8 mouse cellular contexts compared by ENCODE assay signal in genomic region chr19:6067011-6067723, GRCm38 (mm10). TPM values are rescaled to one million over a fixed set of nuclear protein-coding genes. Genes with fewer than 3 reads are reported as not detected.
DNase-seq lines count a peak whose midpoint lies in the region; ATAC-seq lines count a peak whose summit lies in the region.

No protein-coding gene starts in this region.

- no peaks in the 10 kb centered on the region for H3K27me3 ChIP-seq in hindbrain, embryonic 14.5 days (ENCODE audit: control insufficient read depth, insufficient read depth, low read length)

- H3K9ac ChIP-seq in hindbrain, embryonic 14.5 days = peak overlapping the region; percentile 83

- H3K36me3 ChIP-seq in hindbrain, embryonic 14.5 days (replicated peaks; ENCODE audit: control insufficient read depth, insufficient read depth) = peaks cover 34% of the 10 kb centered on the region

- H3K4me2 ChIP-seq in hindbrain, embryonic 14.5 days (replicated peaks) = peak overlapping the region; percentile 95

- DNase-seq in WW6 (ENCODE audit: low read depth, low spot score) = peak; percentile 84
- DNase-seq in cerebellum, adult 9-11 months = peak; percentile 91
- DNase-seq in frontal cortex, postnatal 10 days (ENCODE audit: low spot score in 2 of 2) = peak; percentile 73 to 83
- peak; percentile 87 for DNase-seq in hindbrain, embryonic 14.5 days (ENCODE audit: low spot score)
- DNase-seq in left cerebral cortex, adult 11 months (ENCODE audit: low spot score) = peak; percentile 79
- peak; percentile 91 for DNase-seq in lung, postnatal 36 days
- DNase-seq in right cerebral cortex, adult 18-20 months = peak; percentile 85
- DNase-seq in urinary bladder, postnatal 14 days (ENCODE audit: low spot score) = peak; percentile 86

- WGBS in hindbrain, embryonic 14.5 days = 1% methylated on average over 30 of the region's 30 CpGs

- H3K9me3 ChIP-seq in hindbrain, embryonic 14.5 days (ENCODE audit: control insufficient read depth, low read length) = no peaks in the 10 kb centered on the region

- ATAC-seq in hindbrain, embryonic 14.5 days (ENCODE audit: low FRiP score) = peak; percentile 64

- H3K4me1 ChIP-seq in hindbrain, embryonic 14.5 days (replicated peaks; ENCODE audit: control insufficient read depth, insufficient read depth, low read length) = peaks cover 26% of the 10 kb centered on the region

- peak overlapping the region; percentile 92 for H3K27ac ChIP-seq in hindbrain, embryonic 14.5 days

- peak overlapping the region; percentile 57 for H3K4me3 ChIP-seq in hindbrain, embryonic 14.5 days (replicated peaks; ENCODE audit: low read length)

RNA-seq across cellular contexts. Expression of gene Tm7sf2, which starts 1.0 kb away (rescaled TPM):
- 58.9 and 59.8 TPM in 2 replicates for polyA plus RNA-seq in hindbrain, embryonic 14.5 days (2014; fragmentation: Nextera tagmentation; extraction: Ambion mirVana)

RNA-seq across cellular contexts. Expression of gene Znhit2, which starts 6.2 kb away (rescaled TPM):
- polyA plus RNA-seq in hindbrain, embryonic 14.5 days (2014; fragmentation: Nextera tagmentation; extraction: Ambion mirVana) = 35.3 and 36.3 TPM in 2 replicates

RNA-seq across cellular contexts. Expression of gene Fau, which starts 9.5 kb away (rescaled TPM):
- polyA plus RNA-seq in hindbrain, embryonic 14.5 days (2014; fragmentation: Nextera tagmentation; extraction: Ambion mirVana) = 537 and 672 TPM in 2 replicates

RNA-seq across cellular contexts. Expression of gene Mrpl49, which starts 9.6 kb away (rescaled TPM):
- polyA plus RNA-seq in hindbrain, embryonic 14.5 days (2014; fragmentation: Nextera tagmentation; extraction: Ambion mirVana) = 64.2 and 64.5 TPM in 2 replicates

RNA-seq across cellular contexts. Expression of gene Vps51, which starts 9.9 kb away (rescaled TPM):
- polyA plus RNA-seq in hindbrain, embryonic 14.5 days (2014; fragmentation: Nextera tagmentation; extraction: Ambion mirVana) = 71.7 and 74.2 TPM in 2 replicates

Comparison
In these comparisons a context has a peak if more than half of its experiments do, and no peak if none do; other contexts are left out.
1. Peak in every context shown above with its lines: DNase-seq, ATAC-seq, H3K4me3 ChIP-seq and H3K27ac ChIP-seq.